Mouse (Mus musculus): ENCODE results near the gene Zfp786. TPM values are rescaled to one million over a fixed set of nuclear protein-coding genes. Genes with fewer than 3 reads are reported as not detected.
"Not testable (repeated sequence)": the region's sequence is repeated elsewhere in the genome, so short reads cannot be mapped to it uniquely, and the experiment has no call there.

Gene Zfp786
- polyA plus RNA-seq, 1 experiment from 2014 or later: 18.3 TPM

- 68% methylated on average over 4 of the region's 4 CpGs for WGBS
- H3K27ac ChIP-seq; H3K4me2 ChIP-seq (replicated peaks); H3K9ac ChIP-seq (replicated peaks); H3K27me3 ChIP-seq; ATAC-seq; H3K4me3 ChIP-seq (replicated peaks); H3K9me3 ChIP-seq; H3K4me1 ChIP-seq (replicated peaks); H3K36me3 ChIP-seq: not testable (repeated sequence)
Measured at GRCm38 (mm10) chr6:47769861-47770260, 60.8 kb downstream of the Zfp786 start.

MicroRNAs encoded within 50 kb of the gene (microRNA counts, 519-probe panel; counts per million panel counts)
- microRNA mmu-miR-704: 110 counts per million, percentile 56 among the panel's probes with 10 or more counts

Small RNAs within 50 kb of the gene (microRNA-seq; reads per million reads assigned to microRNA genes)
- gene Mir704: 0.82 reads per million

Other genes with a start within 250 kb of the Zfp786 start
- 150 and 153 TPM in 2 replicates for gene Ezh2, start 235.5 kb downstream of the Zfp786 start, polyA plus RNA-seq (2015; fragmentation: Nextera tagmentation; extraction: Ambion mirVana)
- gene Pdia4, start 17.4 kb downstream of the Zfp786 start, polyA plus RNA-seq (2015; fragmentation: Nextera tagmentation; extraction: Ambion mirVana): 171 and 175 TPM in 2 replicates
- 17.9 and 19.0 TPM in 2 replicates for gene Zfp398, start 4.8 kb upstream of the Zfp786 start, polyA plus RNA-seq (2015; fragmentation: Nextera tagmentation; extraction: Ambion mirVana)
- gene Zfp282, start 46.3 kb upstream of the Zfp786 start, polyA plus RNA-seq (2015; fragmentation: Nextera tagmentation; extraction: Ambion mirVana): 20.4 and 25.9 TPM in 2 replicates
- gene Zfp212, start 89.6 kb upstream of the Zfp786 start, polyA plus RNA-seq (2015; fragmentation: Nextera tagmentation; extraction: Ambion mirVana): 21.0 and 22.2 TPM in 2 replicates
- gene Zfp956, start 122.5 kb upstream of the Zfp786 start, polyA plus RNA-seq (2015; fragmentation: Nextera tagmentation; extraction: Ambion mirVana): 13.9 and 14.6 TPM in 2 replicates
- 8.9 and 9.3 TPM in 2 replicates for gene Zfp777, start 218.0 kb upstream of the Zfp786 start, polyA plus RNA-seq (2015; fragmentation: Nextera tagmentation; extraction: Ambion mirVana)